Mouse (Mus musculus) CH12.LX (cell line): Measurements from ENCODE around the gene Slc39a2.

Source experiments
- CTCF ChIP-seq, 2 experiments: IDR thresholded peaks in 1 of 2; conservative IDR thresholded peaks in 1 of 2; 2 replicates each; pipeline ENCODE4 v1.5.1; 2011 to 2012; ENCODE audit warnings: low read depth in 2 of 2, low read length in 2 of 2, improper control_type of control experiment in 1 of 2, inconsistent platforms in 1 of 2, mild to moderate bottlenecking in 1 of 2, moderate library complexity in 1 of 2
- EP300 ChIP-seq: IDR thresholded peaks from 2 replicates; pipeline ENCODE4 v1.6.1; 2011; ENCODE audit warnings: low read length, improper control_type of control experiment
- KAT2A ChIP-seq: IDR thresholded peaks from 2 replicates; pipeline ENCODE4 v1.6.1; 2012; ENCODE audit warnings: low read length, improper control_type of control experiment, inconsistent platforms; ENCODE audit not compliant: insufficient replicate concordance
- MEF2A ChIP-seq: IDR thresholded peaks from 2 replicates; pipeline ENCODE4 v1.6.1; 2014; ENCODE audit warnings: low read depth, mild to moderate bottlenecking, inconsistent platforms, low read length, improper control_type of control experiment, borderline replicate concordance
- POLR2A ChIP-seq: IDR thresholded peaks from 2 replicates; pipeline ENCODE4 v1.6.1; 2011; ENCODE audit warnings: low read depth, mild to moderate bottlenecking, improper control_type of control experiment, low read length
- POLR2AphosphoS2 ChIP-seq: IDR thresholded peaks from 2 replicates; pipeline ENCODE4 v1.6.1; 2011; ENCODE audit warnings: low read depth, low read length, improper control_type of control experiment
- USF1 ChIP-seq: IDR thresholded peaks from 2 replicates; pipeline ENCODE4 v1.6.1; 2014; ENCODE audit warnings: low read depth, mild to moderate bottlenecking, inconsistent platforms, low read length, improper control_type of control experiment
- ZNF384 ChIP-seq: IDR thresholded peaks from 2 replicates; pipeline ENCODE4 v1.6.1; 2012; ENCODE audit warnings: low read depth, low read length, improper control_type of control experiment, inconsistent platforms

DNA sequence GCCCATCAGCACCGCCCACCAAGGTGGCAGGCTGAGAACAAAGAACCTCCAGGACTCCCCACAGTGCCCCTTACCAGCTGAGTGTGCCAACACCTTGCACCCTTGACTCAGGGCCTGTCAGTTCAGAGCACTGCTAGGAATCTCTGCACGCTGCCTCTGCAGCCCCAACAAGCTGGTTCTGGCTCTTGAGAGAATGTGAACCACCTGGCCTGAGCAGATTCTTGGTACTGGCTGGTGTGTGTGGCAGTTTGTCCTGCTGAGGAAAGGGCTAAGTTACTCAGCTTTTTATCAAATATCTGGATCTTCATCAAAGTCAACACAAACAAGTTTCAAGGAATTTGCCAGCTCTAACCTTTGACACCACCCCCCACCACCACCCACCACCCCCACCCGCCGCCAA is 30.8 kb downstream of the Slc39a2 start:
- no peak for TF ChIP-seq CTCF (conservative IDR thresholded peaks at IDR 0.05 in 1 of 2, IDR thresholded peaks at IDR 0.05 in 1 of 2; ENCODE audit: low read depth in 2 of 2, low read length in 2 of 2)
- no peak for TF ChIP-seq KAT2A
- no peak for TF ChIP-seq POLR2A
- no peak for TF ChIP-seq POLR2AphosphoS2
- TF ChIP-seq MEF2A = no peak
- no peak for TF ChIP-seq USF1
- TF ChIP-seq EP300 = no peak
- TF ChIP-seq ZNF384 = no peak
